Mouse (Mus musculus) lung, postnatal 0 days (tissue): ENCODE measurements at regions not wholly inside any gene's neighbourhood (a gene's known extent, or its start where the extent isn't known, plus 50 kb on each side); places are given as distances from the start of the nearest gene placed in this dataset.

Experiments used
- ATAC-seq: fragments of 200-750 bp; cut with Nextera tagmentation; 2 replicates; pipeline ENCODE4 v1.8.0; 2017; ENCODE audit warnings: moderate library complexity
- DNase-seq: peaks from one replicate; pipeline ENCODE4 v3.0.0-alpha.2; 2016; ENCODE audit warnings: low spot score
- H3K27ac ChIP-seq: fragments of 300-500 bp; sonication (generic); 2 replicates; pipeline ENCODE4 v1.5.1; 2014; ENCODE audit warnings: antibody characterized with exemption, mild to moderate bottlenecking, low read length, mixed read lengths
- H3K27me3 ChIP-seq: fragments of 300-500 bp; sonication (generic); replicated peaks from 2 replicates; pipeline ENCODE4 v1.6.1; 2014; ENCODE audit warnings: low read length, mixed read lengths; ENCODE audit not compliant: insufficient read depth
- H3K36me3 ChIP-seq: fragments of 300-500 bp; sonication (generic); 2 replicates; pipeline ENCODE4 v1.6.1; 2014; ENCODE audit warnings: low read length, mixed read lengths; ENCODE audit not compliant: insufficient read depth
- H3K4me1 ChIP-seq: fragments of 300-500 bp; sonication (generic); 2 replicates; pipeline ENCODE4 v1.6.1; 2014; ENCODE audit warnings: antibody characterized with exemption, low read depth, low read length, mixed read lengths; ENCODE audit not compliant: insufficient read depth
- H3K4me2 ChIP-seq: fragments of 300-500 bp; sonication (generic); replicated peaks from 2 replicates; pipeline ENCODE4 v1.6.1; 2014; ENCODE audit warnings: low read depth, mild to moderate bottlenecking, low read length, moderate library complexity, mixed read lengths
- H3K4me3 ChIP-seq: fragments of 300-500 bp; sonication (generic); 2 replicates; pipeline ENCODE4 v1.5.1; 2014; ENCODE audit warnings: low read depth, low read length
- H3K9ac ChIP-seq: fragments of 300-500 bp; sonication (generic); replicated peaks from 2 replicates; pipeline ENCODE4 v1.6.1; 2014; ENCODE audit warnings: low read depth, mild to moderate bottlenecking
- H3K9me3 ChIP-seq: fragments of 300-500 bp; sonication (generic); 2 replicates; pipeline ENCODE4 v1.6.1; 2016; ENCODE audit warnings: low read length, mixed read lengths
- CTCF ChIP-seq: IDR thresholded peaks from 2 replicates; pipeline ENCODE4 v1.5.1; 2016; ENCODE audit warnings: antibody characterized with exemption, mild to moderate bottlenecking
- EP300 ChIP-seq: IDR thresholded peaks from 2 replicates; pipeline ENCODE4 v1.6.1; 2016; ENCODE audit warnings: antibody characterized with exemption, mild to moderate bottlenecking, control low read depth
- WGBS: fragments of 180-500 bp; shearing (Covaris S2); extraction: QIAGEN DNeasy Blood & Tissue Kit; methylation state at CpG from one replicate; pipeline ENCODE4 v1.1.7; 2014; 5-methylcytosine and 5-hydroxymethylcytosine counted together

DNA sequence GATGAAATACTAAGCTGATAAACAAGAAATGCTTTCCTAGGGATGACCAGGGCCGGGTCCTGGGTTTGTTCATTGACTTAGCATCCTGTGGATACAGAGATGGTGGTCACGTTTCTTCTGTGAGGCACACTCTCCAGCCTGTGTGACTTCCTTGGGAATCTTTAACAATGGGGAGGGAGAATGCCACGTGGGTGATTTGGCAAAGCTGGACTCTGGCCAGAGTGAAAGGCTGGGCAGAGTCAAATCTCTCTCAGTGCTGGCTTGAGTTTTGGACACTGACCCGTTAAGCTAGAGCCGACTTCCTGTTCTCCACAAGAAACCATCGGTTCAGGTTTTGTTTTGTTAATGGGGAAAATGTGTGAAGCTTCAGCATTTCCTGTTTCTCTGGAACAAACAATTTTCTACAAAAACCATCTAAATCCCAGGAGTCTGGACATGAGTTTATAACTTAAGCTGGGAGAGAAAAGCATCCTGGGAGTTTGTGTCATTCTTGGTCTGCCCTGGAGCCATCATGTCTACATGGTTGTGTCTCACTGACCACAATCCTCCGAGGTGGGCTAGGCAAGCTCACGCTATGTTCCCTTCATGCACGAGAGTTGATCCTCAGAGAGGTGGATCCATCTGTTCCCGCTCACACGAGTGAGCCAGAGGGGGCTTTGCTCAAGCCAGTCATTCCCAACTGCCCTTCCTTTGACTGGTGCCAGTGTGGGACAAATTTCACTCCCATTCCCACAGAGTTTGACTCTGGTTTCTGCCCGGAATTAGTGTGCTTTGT, 190.0 kb downstream of the Pten start:
- H3K4me1 ChIP-seq: no peaks in the 10 kb centered on the region
- no peak overlapping the region for H3K4me2 ChIP-seq
- DNase-seq: no peak
- H3K9me3 ChIP-seq: no peaks in the 10 kb centered on the region
- no peak overlapping the region for H3K27ac ChIP-seq
- no peak for ATAC-seq
- no peaks in the 10 kb centered on the region for H3K36me3 ChIP-seq
- no peaks in the 10 kb centered on the region for H3K27me3 ChIP-seq
- WGBS: 70% methylated on average over 12 of the region's 12 CpGs
- TF ChIP-seq EP300: no peak
- no peak for TF ChIP-seq CTCF
- no peak overlapping the region for H3K4me3 ChIP-seq
- no peak overlapping the region for H3K9ac ChIP-seq

DNA sequence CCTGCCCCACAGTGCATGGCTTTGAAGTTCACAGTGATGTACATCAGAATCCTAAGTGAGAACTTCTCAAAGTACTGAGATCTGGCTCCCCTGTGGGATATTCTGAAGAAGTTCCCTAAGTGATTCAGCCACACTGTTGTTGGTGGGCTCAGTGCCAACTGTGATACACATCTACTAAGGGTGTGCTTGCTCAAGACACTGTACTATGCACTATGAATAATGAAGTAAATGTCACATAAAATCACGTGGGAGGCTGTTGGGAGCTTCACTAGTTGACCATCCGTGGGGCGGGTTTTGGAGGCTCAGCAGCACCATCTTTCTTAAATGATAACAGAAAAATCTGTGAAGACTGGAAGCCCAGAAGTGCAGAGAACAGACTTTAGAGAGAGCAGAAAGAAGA, 193.0 kb downstream of the Pten start:
- ATAC-seq: no peak
- no peak for TF ChIP-seq CTCF
- TF ChIP-seq EP300: no peak
- no peak overlapping the region for H3K4me3 ChIP-seq
- H3K27ac ChIP-seq: no peak overlapping the region
- WGBS: 62% methylated on average over 3 of the region's 3 CpGs
- peaks cover 3% of the 10 kb centered on the region; the same call in 1 of the 2 replicates for H3K4me1 ChIP-seq
- H3K9me3 ChIP-seq: no peaks in the 10 kb centered on the region
- H3K36me3 ChIP-seq: no peaks in the 10 kb centered on the region
- no peak overlapping the region for H3K9ac ChIP-seq
- no peaks in the 10 kb centered on the region for H3K27me3 ChIP-seq
- DNase-seq: peak; percentile 34
- H3K4me2 ChIP-seq: no peak overlapping the region

- no peak for ATAC-seq
Measured at GRCm38 (mm10) chr19:32950794-32951193, 193.5 kb downstream of the Pten start.

GRCm38 (mm10) chr19:32952425-32952824, 195.1 kb downstream of the Pten start:
- Histone ChIP-seq H3K27me3 (no peaks in the 10 kb centered on the region), H3K4me2 (no peak overlapping the region), H3K4me1 (peaks cover 15% of the 10 kb centered on the region), H3K36me3 (no peaks in the 10 kb centered on the region), H3K4me3 (no peak overlapping the region), H3K9ac (no peak overlapping the region), H3K9me3 (no peaks in the 10 kb centered on the region), H3K27ac (no peak overlapping the region)
- 90% methylated on average over 4 of the region's 4 CpGs for WGBS
- DNase-seq (peak; percentile 21), ATAC-seq (no peak)
- TF ChIP-seq EP300: no peak
- TF ChIP-seq CTCF: no peak

More at GRCm38 (mm10) chr19:32950794-32951193, 193.5 kb downstream of the Pten start:
- H3K27ac ChIP-seq: no peak overlapping the region
- no peaks in the 10 kb centered on the region for H3K27me3 ChIP-seq
- no peak overlapping the region for H3K4me2 ChIP-seq
- 63% methylated on average over 1 of the region's 1 CpGs for WGBS
- no peak overlapping the region for H3K4me3 ChIP-seq
- H3K9me3 ChIP-seq: no peaks in the 10 kb centered on the region
- no peak overlapping the region for H3K9ac ChIP-seq
- TF ChIP-seq EP300: no peak
- TF ChIP-seq CTCF: no peak
- no peaks in the 10 kb centered on the region for H3K36me3 ChIP-seq
- H3K4me1 ChIP-seq: peaks cover 4% of the 10 kb centered on the region; the same call in 1 of the 2 replicates
- no peak for DNase-seq

GRCm38 (mm10) chr19:32952928-32953687, 195.8 kb downstream of the Pten start:
- H3K27ac ChIP-seq: no peak overlapping the region
- H3K36me3 ChIP-seq: no peaks in the 10 kb centered on the region
- no peak overlapping the region for H3K4me3 ChIP-seq
- H3K27me3 ChIP-seq: no peaks in the 10 kb centered on the region
- DNase-seq: peak; percentile 61
- no peaks in the 10 kb centered on the region for H3K9me3 ChIP-seq
- WGBS: 44% methylated on average over 11 of the region's 11 CpGs
- H3K4me1 ChIP-seq: peaks cover 15% of the 10 kb centered on the region
- H3K4me2 ChIP-seq: 0 out of 2 replicates have a peak overlapping the region, but pooled peaks have one; percentile 1
- H3K9ac ChIP-seq: no peak overlapping the region
- peak; percentile 71 for ATAC-seq
- TF ChIP-seq EP300 (peak; percentile 33; the same call in 1 of the 2 replicates), CTCF (no peak)

GRCm38 (mm10) chr19:32954001-32954605, 196.8 kb downstream of the Pten start:
- peak; percentile 60 for ATAC-seq
- Histone ChIP-seq H3K9ac (no peak overlapping the region), H3K27me3 (no peaks in the 10 kb centered on the region), H3K36me3 (no peaks in the 10 kb centered on the region), H3K27ac (no peak overlapping the region), H3K9me3 (no peaks in the 10 kb centered on the region), H3K4me2 (no peak overlapping the region), H3K4me1 (peaks cover 15% of the 10 kb centered on the region), H3K4me3 (no peak overlapping the region)
- peak; percentile 89 for DNase-seq
- no peak for TF ChIP-seq EP300
- peak; percentile 81 for TF ChIP-seq CTCF
- 34% methylated on average over 4 of the region's 4 CpGs for WGBS
